Mouse (Mus musculus): ENCODE results near the gene Serac1.
"Not testable (repeated sequence)": the region's sequence is repeated elsewhere in the genome, so short reads cannot be mapped to it uniquely, and the experiment has no call there.

Serac1 gene

GRCm38 (mm10) chr17:6066021-6066420 lies 13.5 kb downstream of the Serac1 start:
- no peak for DNase-seq (ENCODE audit: low spot score)

GRCm38 (mm10) chr17:6063532-6063931 lies 16.0 kb downstream of the Serac1 start:
- DNase-seq (ENCODE audit: low spot score) = no peak

GRCm38 (mm10) chr17:6062793-6063192 lies 16.7 kb downstream of the Serac1 start:
- DNase-seq (ENCODE audit: low spot score) = no peak

GRCm38 (mm10) chr17:6054934-6055355 lies 24.6 kb downstream of the Serac1 start:
- DNase-seq (ENCODE audit: low spot score) = peak; percentile 28

DNA sequence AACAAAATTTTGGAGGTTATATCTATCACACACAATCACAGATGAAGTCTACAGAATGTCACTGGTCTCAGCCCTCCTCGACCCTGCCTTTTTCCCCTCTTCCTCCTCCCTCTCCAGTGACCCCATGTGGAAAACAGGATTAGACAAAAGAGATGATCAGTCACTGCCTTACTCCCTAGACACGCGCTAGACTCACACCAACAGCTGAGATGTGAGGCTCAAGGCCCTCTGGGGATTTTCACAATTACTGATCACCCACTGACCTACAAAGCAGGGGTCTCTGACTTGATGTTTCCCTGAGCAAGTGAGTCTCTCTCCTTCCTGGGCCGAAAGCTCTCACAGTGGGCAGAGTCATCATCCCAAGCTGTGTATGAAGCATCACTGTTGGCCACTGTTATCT lies 26.7 kb downstream of the Serac1 start:
- DNase-seq (ENCODE audit: low spot score) = no peak

DNA sequence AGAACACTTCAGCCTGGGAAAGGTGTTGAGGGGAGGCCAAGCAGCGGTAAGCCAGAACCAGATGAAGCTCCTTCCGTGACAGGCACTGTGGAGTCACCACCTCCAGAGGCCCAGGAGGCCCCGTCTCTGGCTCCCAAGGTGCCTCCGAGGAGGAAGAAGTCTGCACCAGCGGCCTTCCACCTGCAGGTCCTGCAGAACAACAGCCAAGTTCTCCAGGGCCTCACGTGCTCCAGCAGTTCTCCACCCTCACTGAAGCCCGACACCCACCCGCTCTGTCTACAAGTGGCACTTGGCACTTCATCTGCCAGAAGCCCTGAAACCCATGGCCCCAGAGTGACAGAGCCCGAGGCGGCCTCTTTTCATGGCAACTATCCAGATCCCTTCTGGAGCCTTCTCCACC lies 42.0 kb downstream of the Serac1 start:
- no peak for DNase-seq (ENCODE audit: low spot score)

- no peak for DNase-seq (ENCODE audit: low spot score)
Observed at GRCm38 (mm10) chr17:6036872-6037271, 42.7 kb downstream of the Serac1 start.

DNA sequence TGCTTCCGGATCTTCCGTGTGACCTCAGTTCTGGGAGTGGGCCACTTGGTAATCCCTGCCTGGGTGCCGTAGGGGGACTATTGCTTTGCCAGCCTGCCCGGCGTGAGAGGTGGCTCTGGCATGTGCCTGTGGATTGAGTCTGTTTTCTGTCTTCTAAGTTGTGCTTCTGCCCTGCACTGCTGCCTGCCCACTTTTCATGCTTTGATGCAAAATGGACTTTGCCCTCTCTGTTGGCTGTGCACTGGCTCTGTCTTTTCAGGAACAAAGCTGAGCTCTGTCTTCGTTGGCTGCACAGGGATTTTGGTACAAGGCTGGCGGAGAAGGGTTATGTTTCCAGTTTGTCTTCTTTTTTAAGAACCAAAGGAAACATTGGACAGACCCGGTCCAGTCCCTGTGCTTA lies 43.1 kb downstream of the Serac1 start:
- DNase-seq (ENCODE audit: low spot score) = no peak

DNA sequence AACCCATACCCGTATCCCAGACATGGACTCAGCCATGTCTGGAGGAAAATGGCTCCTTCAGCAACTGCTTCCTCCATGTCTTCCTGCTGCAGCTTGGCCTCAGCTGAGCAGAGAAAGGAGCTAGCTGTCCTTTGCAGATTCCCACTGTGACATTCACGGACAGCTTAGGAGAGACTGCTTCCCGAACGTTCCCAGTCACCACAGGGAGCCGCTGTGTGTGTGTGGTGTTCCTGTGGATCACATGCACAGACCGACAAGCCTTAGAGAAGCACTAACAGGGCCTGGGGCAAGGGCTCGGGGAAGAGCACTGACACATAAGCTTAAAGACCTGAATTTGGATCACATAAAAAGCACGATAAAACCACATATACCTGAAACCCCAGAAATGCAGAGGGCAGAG lies 43.9 kb downstream of the Serac1 start:
- no peak for DNase-seq (ENCODE audit: low spot score)

DNA sequence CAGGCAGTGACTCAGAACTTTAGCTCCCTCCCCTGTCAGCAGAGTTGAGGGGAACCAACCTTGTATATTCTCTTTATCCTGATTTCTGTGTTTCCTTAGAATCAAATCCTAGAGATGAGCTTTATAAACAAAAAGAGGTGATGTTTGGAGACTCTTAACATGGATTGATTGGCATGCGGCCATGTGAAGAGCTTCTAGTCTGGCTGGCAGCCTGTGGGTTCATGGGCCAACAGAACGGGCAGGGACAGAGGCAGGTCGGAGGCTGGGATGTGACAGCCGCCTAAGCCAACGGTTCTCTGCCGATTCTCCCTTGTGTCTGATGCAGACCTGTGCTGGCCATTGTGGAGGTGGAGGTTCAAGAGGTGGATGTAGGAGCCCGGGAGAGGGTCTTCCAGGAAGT lies 53.7 kb downstream of the Serac1 start:
- DNase-seq (ENCODE audit: low spot score) = no peak

DNA sequence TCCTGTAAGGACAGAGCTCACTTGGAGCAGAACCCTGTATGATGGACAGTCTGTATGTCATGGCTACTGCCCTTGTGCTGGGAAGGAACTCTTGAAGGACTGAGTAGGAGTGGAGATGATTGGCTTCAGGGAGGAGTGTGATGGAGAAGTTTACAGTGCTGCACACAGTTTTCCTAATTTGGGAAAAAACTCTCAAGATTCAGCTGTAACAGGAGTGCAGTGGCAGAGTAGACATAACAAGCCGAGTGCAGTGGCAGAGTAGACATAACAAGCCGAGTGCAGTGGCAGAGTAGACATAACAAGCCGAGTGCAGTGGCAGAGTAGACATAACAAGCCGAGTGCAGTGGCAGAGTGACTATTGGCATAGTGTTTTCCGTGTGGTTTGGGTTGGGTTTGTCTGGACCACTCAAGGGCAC lies 58.2 kb downstream of the Serac1 start:
- DNase-seq (ENCODE audit: low spot score) = not testable (repeated sequence)

DNA sequence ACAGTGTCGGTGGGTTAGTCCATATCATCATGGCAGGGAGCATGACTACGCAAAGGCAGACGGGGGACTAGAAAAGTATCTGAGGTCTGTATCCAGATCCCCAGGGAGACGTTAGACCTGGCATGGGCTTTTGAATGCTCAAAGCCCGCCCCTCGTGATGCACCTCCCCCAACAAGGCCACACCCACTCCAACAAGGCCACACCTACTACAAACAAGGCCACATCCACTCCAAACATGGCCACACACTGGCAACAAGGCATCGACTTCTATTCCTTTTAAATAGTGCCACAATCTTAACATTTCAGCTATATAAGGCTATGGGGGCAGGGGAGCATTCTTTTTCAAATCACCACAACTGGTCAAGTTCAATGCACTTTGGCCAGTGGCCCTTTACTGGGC lies 58.9 kb downstream of the Serac1 start:
- no peak for DNase-seq (ENCODE audit: low spot score)

GRCm38 (mm10) chr17:6019776-6020175 lies 59.8 kb downstream of the Serac1 start:
- no peak for DNase-seq (ENCODE audit: low spot score)

GRCm38 (mm10) chr17:6018348-6018747 lies 61.2 kb downstream of the Serac1 start:
- DNase-seq (ENCODE audit: low spot score) = no peak

GRCm38 (mm10) chr17:6017268-6017667 lies 62.3 kb downstream of the Serac1 start:
- no peak for DNase-seq (ENCODE audit: low spot score)

DNA sequence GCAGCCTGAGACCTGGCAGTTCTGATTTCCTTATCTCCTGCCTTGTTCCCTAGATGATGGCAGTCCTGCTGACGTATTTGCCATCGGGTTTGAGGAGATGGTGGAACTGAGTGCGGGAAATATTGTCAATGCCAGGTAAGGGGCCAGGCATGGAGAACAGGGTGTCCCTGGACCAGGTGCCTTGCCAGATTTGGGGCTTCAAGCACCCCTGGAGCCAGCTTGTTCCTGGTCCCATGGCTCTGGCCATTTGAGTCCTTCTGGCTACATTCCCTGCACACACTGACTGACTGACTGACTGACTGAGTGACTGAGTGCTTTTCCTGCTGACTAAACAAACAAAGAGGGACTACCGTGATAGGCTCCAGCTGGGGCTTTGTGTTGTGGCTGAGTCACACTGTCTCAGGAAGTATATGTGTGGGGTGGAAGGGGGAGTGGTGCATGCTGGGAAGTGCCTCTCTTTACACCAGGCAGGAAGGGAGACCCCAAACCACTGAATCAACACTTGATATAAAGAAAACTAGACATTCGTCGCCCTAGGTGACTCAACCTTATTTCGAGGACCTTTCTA lies 63.2 kb downstream of the Serac1 start:
- no peak for DNase-seq (ENCODE audit: low spot score)

GRCm38 (mm10) chr17:6014985-6015384 lies 64.6 kb downstream of the Serac1 start:
- DNase-seq (ENCODE audit: low spot score) = no peak

DNA sequence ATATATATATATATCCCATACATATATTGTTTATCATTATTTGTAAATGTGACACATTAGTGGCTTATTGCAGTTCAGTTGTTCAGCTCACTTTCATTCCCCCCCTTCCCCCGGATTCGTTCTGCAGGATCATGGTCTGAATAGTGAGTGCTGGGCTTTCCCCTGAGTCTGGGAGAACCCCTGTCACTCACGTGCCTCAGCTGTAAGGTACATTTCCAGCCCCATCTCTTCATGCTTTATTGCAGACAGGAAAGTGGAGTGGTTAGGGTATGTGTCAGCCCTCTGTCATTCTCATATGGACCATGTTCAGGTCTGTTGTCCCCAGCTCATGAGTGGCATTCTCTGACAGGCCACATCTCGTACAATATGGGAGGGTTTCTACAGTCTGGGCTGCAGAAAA lies 66.5 kb downstream of the Serac1 start:
- DNase-seq (ENCODE audit: low spot score) = no peak

- DNase-seq (ENCODE audit: low spot score) = no peak
Observed at GRCm38 (mm10) chr17:6009606-6010005, 69.9 kb downstream of the Serac1 start.

- no peak for DNase-seq (ENCODE audit: low spot score)
Observed at GRCm38 (mm10) chr17:6008590-6008989, 71.0 kb downstream of the Serac1 start.

GRCm38 (mm10) chr17:6007902-6008301 lies 71.6 kb downstream of the Serac1 start:
- no peak for DNase-seq (ENCODE audit: low spot score)

- no peak for DNase-seq (ENCODE audit: low spot score)
Observed at GRCm38 (mm10) chr17:6007101-6007780, 72.3 kb downstream of the Serac1 start.

- peak; percentile 46 for DNase-seq (ENCODE audit: low spot score)
Observed at GRCm38 (mm10) chr17:6005638-6006471, 73.7 kb downstream of the Serac1 start.
